Mouse (Mus musculus) MEL (cell line): ENCODE measurements at regions not wholly inside any gene's neighbourhood (a gene's known extent, or its start where the extent isn't known, plus 50 kb on each side); places are given as distances from the start of the nearest gene placed in this dataset.

Experiments used
- CHD2 ChIP-seq: IDR thresholded peaks from 2 replicates; pipeline ENCODE4 v1.6.1; 2011; ENCODE audit warnings: low read length, improper control_type of control experiment
- CTCF ChIP-seq, 3 experiments: IDR thresholded peaks in 2 of 3; conservative IDR thresholded peaks in 1 of 3; 2 replicates each; pipeline ENCODE4 v1.5.1; 2011 to 2012; ENCODE audit warnings: low read length in 3 of 3, low read depth in 2 of 3, mild to moderate bottlenecking in 2 of 3, improper control_type of control experiment in 1 of 3, inconsistent platforms in 1 of 3, mixed read lengths in 1 of 3, moderate library complexity in 1 of 3; ENCODE audit not compliant: control insufficient read depth in 1 of 3, insufficient read depth in 1 of 3, poor library complexity in 1 of 3, severe bottlenecking in 1 of 3
- ELF1 ChIP-seq: IDR thresholded peaks from 2 replicates; pipeline ENCODE4 v1.6.1; 2014; ENCODE audit warnings: low read depth, mild to moderate bottlenecking, inconsistent platforms, low read length, improper control_type of control experiment, moderate library complexity
- EP300 ChIP-seq, 2 experiments: IDR thresholded peaks; 2 replicates each; pipeline ENCODE4 v1.6.1; 2011; ENCODE audit warnings: improper control_type of control experiment in 2 of 2, low read length in 2 of 2, low read depth in 1 of 2, mild to moderate bottlenecking in 1 of 2
- ETS1 ChIP-seq: IDR thresholded peaks from 2 replicates; pipeline ENCODE4 v1.6.1; 2012; ENCODE audit warnings: low read depth, mild to moderate bottlenecking, inconsistent platforms, low read length, improper control_type of control experiment, moderate library complexity
- GATA1 ChIP-seq: IDR thresholded peaks from 2 replicates; pipeline ENCODE4 v1.6.1; 2011; ENCODE audit warnings: low read depth, low read length, improper control_type of control experiment
- MAX ChIP-seq: IDR thresholded peaks from 2 replicates; pipeline ENCODE4 v1.6.1; 2011; ENCODE audit warnings: low read length, improper control_type of control experiment
- MXI1 ChIP-seq: IDR thresholded peaks from 2 replicates; pipeline ENCODE4 v1.6.1; 2011; ENCODE audit warnings: mild to moderate bottlenecking, low read depth, low read length, improper control_type of control experiment
- POLR2A ChIP-seq, 2 experiments: IDR thresholded peaks; 2 replicates each; pipeline ENCODE4 v1.6.1; 2011 to 2012; ENCODE audit warnings: low read length in 2 of 2, mild to moderate bottlenecking in 2 of 2, control low read depth in 1 of 2, improper control_type of control experiment in 1 of 2, low read depth in 1 of 2, moderate library complexity in 1 of 2; ENCODE audit not compliant: control insufficient read depth in 1 of 2, insufficient read depth in 1 of 2, poor library complexity in 1 of 2
- POLR2AphosphoS5 ChIP-seq: IDR thresholded peaks from 2 replicates; pipeline ENCODE4 v1.6.1; 2012; ENCODE audit warnings: low read depth, borderline replicate concordance, mild to moderate bottlenecking, inconsistent platforms, low read length, moderate library complexity, mixed read lengths
- SIN3A ChIP-seq: IDR thresholded peaks from 2 replicates; pipeline ENCODE4 v1.6.1; 2012; ENCODE audit warnings: low read length, improper control_type of control experiment, inconsistent platforms
- ZMIZ1 ChIP-seq: IDR thresholded peaks from 2 replicates; pipeline ENCODE4 v1.6.1; 2012; ENCODE audit warnings: low read depth, mild to moderate bottlenecking, inconsistent platforms, low read length, improper control_type of control experiment, moderate library complexity

DNA sequence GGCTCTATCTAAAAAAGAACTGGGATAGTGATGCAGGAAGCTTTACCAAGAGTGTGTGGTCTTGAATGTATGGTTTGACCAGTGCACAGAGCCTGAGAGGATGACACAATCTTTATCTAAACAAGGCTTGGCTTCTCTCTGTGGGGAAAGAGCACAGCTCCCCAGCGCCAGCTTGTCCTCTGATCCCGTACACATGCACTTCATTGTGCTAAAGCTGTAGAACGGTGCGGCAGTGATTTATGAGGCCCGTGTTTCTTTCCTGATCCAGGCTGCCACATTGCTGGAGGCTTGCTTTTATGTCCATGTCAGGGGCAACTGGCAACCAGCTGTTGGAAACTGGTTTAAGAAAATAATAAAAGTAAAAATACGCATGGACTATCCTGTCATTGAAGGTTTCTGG, 221.4 kb upstream of the Spag17 start:
- TF ChIP-seq MAX: no peak
- no peak for TF ChIP-seq ETS1
- no peak for TF ChIP-seq POLR2AphosphoS5
- no peak for TF ChIP-seq POLR2A (IDR thresholded peaks at IDR 0.05; ENCODE audit: control insufficient read depth in 1 of 2, insufficient read depth in 1 of 2, low read depth in 1 of 2, low read length in 2 of 2, poor library complexity in 1 of 2)
- TF ChIP-seq CTCF (IDR thresholded peaks at IDR 0.05 in 2 of 3, conservative IDR thresholded peaks at IDR 0.05 in 1 of 3; ENCODE audit: control insufficient read depth in 1 of 3, insufficient read depth in 1 of 3, low read depth in 2 of 3, low read length in 3 of 3, poor library complexity in 1 of 3, severe bottlenecking in 1 of 3): no peak
- no peak for TF ChIP-seq GATA1
- TF ChIP-seq ZMIZ1: no peak
- TF ChIP-seq ELF1: no peak
- TF ChIP-seq EP300 (IDR thresholded peaks at IDR 0.05; ENCODE audit: low read depth in 1 of 2, low read length in 2 of 2): no peak
- no peak for TF ChIP-seq CHD2
- TF ChIP-seq MXI1: no peak
- no peak for TF ChIP-seq SIN3A
